Mouse (Mus musculus): ENCODE data around the gene Bspry. TPM values are rescaled to one million over a fixed set of nuclear protein-coding genes. Genes with fewer than 3 reads are reported as not detected.

The Bspry gene
- polyA plus RNA-seq, 1 experiment = 1.4 TPM

DNA sequence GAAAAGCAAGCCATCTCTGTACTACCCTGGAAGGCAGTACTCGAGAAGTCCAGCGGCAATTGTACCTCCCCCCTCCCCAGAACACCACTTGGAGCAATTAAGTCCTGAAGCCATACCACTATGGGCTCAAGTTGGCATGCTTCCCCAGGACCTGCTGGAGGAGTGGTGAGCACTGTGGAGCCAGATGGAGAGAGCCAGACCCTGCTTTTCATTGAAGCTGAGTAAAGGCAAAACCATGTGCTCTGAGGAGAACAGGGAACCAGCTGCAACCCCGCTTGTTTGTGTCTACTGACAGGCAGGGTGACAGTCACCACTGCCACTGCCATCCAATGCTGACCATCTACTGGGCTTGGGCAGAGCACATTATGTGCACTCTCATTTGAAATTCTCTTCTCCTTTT is 61.9 kb downstream of the Bspry start:
- TF ChIP-seq POLR2A (IDR thresholded peaks at IDR 0.05; ENCODE audit: borderline replicate concordance, control insufficient read depth, low read depth, low read length) = no peak
- TF ChIP-seq CTCF (IDR thresholded peaks at IDR 0.05; ENCODE audit: control insufficient read depth, insufficient read depth, low read length) = no peak
- Histone ChIP-seq H3K27ac (ENCODE audit: control insufficient read depth, insufficient read depth, low read depth, low read length, poor library complexity) (no peak overlapping the region), H3K4me3 (replicated peaks; ENCODE audit: control insufficient read depth, low read depth, low read length) (no peak overlapping the region), H3K4me1 (ENCODE audit: control insufficient read depth, insufficient read depth, low read length) (no peaks in the 10 kb centered on the region)
- WGBS = 82% methylated on average over 3 of the region's 3 CpGs

DNA sequence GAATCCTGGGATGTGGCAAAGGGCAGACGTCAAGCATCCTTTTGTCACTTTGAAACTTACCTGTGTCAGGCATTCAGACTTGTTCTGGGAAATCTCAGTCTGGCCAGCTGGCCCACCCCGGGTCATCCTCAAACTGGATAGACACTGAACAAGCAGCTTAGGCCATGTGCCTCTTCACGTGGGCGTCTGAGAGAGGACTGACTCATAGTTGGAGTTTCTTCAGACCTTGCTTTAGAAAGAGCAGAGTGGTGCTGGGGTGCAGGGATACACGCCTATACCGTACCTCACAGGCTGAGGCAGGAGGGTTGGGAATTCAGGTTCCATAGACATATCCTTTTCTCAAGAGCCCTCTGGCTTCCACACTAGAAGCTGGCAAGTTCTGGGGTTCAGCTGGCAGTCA is 63.9 kb downstream of the Bspry start:
- Histone ChIP-seq H3K4me3 (replicated peaks; ENCODE audit: control insufficient read depth, low read depth, low read length) (no peak overlapping the region), H3K27ac (ENCODE audit: control insufficient read depth, insufficient read depth, low read depth, low read length, poor library complexity) (no peak overlapping the region), H3K4me1 (ENCODE audit: control insufficient read depth, insufficient read depth, low read length) (no peaks in the 10 kb centered on the region)
- TF ChIP-seq POLR2A (IDR thresholded peaks at IDR 0.05; ENCODE audit: borderline replicate concordance, control insufficient read depth, low read depth, low read length) (no peak), CTCF (IDR thresholded peaks at IDR 0.05; ENCODE audit: control insufficient read depth, insufficient read depth, low read length) (no peak)
- 81% methylated on average over 6 of the region's 6 CpGs for WGBS

DNA sequence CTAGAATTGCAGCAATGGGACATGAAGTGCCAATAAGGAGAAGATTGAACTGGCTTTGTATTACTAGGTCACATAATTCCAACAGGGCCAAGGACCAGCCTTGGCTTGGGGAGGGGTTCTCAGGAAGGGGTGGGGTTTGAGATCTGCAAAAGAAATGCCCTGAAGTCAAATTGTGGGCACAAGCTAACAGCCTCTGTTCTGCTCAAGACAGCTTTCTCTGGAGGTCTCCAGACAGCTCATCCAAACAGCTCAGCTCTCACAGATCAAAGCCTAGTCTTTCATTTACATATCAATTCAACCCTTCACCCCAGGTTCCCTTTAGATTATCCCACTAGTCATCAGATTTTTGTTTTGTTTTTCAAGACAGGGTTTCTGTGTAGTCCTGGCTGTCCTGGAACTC is 64.9 kb downstream of the Bspry start:
- Histone ChIP-seq H3K4me1 (ENCODE audit: control insufficient read depth, insufficient read depth, low read length) (no peaks in the 10 kb centered on the region), H3K4me3 (replicated peaks; ENCODE audit: control insufficient read depth, low read depth, low read length) (no peak overlapping the region), H3K27ac (ENCODE audit: control insufficient read depth, insufficient read depth, low read depth, low read length, poor library complexity) (no peak overlapping the region)
- TF ChIP-seq POLR2A (IDR thresholded peaks at IDR 0.05; ENCODE audit: borderline replicate concordance, control insufficient read depth, low read depth, low read length) (no peak), CTCF (IDR thresholded peaks at IDR 0.05; ENCODE audit: control insufficient read depth, insufficient read depth, low read length) (no peak)

Other genes with a start within 250 kb of the Bspry start
- gene Zfp37, start 249.0 kb upstream of the Bspry start, polyA plus RNA-seq (2011; ENCODE audit: insufficient read depth, insufficient read length, low replicate concordance, missing spikeins) = 1.00 TPM in 1 of 2 replicates, not detected in the other
- gene Slc31a2, start 217.5 kb upstream of the Bspry start, polyA plus RNA-seq (2011; ENCODE audit: insufficient read depth, insufficient read length, low replicate concordance, missing spikeins) = 7.8 and 13.3 TPM in 2 replicates
- 13.2 and 32.9 TPM in 2 replicates for gene Fkbp15, start 119.5 kb upstream of the Bspry start, polyA plus RNA-seq (2011; ENCODE audit: insufficient read depth, insufficient read length, low replicate concordance, missing spikeins)
- 4.9 and 7.3 TPM in 2 replicates for gene Slc31a1, start 119.3 kb upstream of the Bspry start, polyA plus RNA-seq (2011; ENCODE audit: insufficient read depth, insufficient read length, low replicate concordance, missing spikeins)
- 93.6 and 98.5 TPM in 2 replicates for gene Cdc26, start 71.4 kb upstream of the Bspry start, polyA plus RNA-seq (2011; ENCODE audit: insufficient read depth, insufficient read length, low replicate concordance, missing spikeins)
- gene Prpf4, start 71.3 kb upstream of the Bspry start, polyA plus RNA-seq (2011; ENCODE audit: insufficient read depth, insufficient read length, low replicate concordance, missing spikeins) = 7.3 and 13.7 TPM in 2 replicates
- not detected in 2 replicates for gene Rnf183, start 44.8 kb upstream of the Bspry start, polyA plus RNA-seq (2011; ENCODE audit: insufficient read depth, insufficient read length, low replicate concordance, missing spikeins)
- gene Wdr31, start 9.2 kb upstream of the Bspry start, polyA plus RNA-seq (2011; ENCODE audit: insufficient read depth, insufficient read length, low replicate concordance, missing spikeins) = 1.0 and 1.3 TPM in 2 replicates
- not detected in 2 replicates for gene Hdhd3, start 23.4 kb downstream of the Bspry start, polyA plus RNA-seq (2011; ENCODE audit: insufficient read depth, insufficient read length, low replicate concordance, missing spikeins)
- 321 and 356 TPM in 2 replicates for gene Alad, start 39.9 kb downstream of the Bspry start, polyA plus RNA-seq (2011; ENCODE audit: insufficient read depth, insufficient read length, low replicate concordance, missing spikeins)
- gene Pole3, start 45.0 kb downstream of the Bspry start, polyA plus RNA-seq (2011; ENCODE audit: insufficient read depth, insufficient read length, low replicate concordance, missing spikeins) = 56.5 and 57.6 TPM in 2 replicates
- not detected in 2 replicates for gene 4933430I17Rik, start 45.3 kb downstream of the Bspry start, polyA plus RNA-seq (2011; ENCODE audit: insufficient read depth, insufficient read length, low replicate concordance, missing spikeins)
- 13.1 and 27.0 TPM in 2 replicates for gene Rgs3, start 79.8 kb downstream of the Bspry start, polyA plus RNA-seq (2011; ENCODE audit: insufficient read depth, insufficient read length, low replicate concordance, missing spikeins)

Measured in bone marrow, adult 2 months (tissue).